Mouse (Mus musculus): ENCODE data around the gene Mfap5. TPM values are rescaled to one million over a fixed set of nuclear protein-coding genes. Genes with fewer than 3 reads are reported as not detected.

Mfap5 gene
- polyA plus RNA-seq, 1 experiment from 2014 or later, result 3.6 TPM

- Histone ChIP-seq H3K9me3 (replicated peaks; ENCODE audit: control insufficient read depth, low read length, poor library complexity, severe bottlenecking) (no peaks in the 10 kb centered on the region), H3K4me3 (ENCODE audit: low read depth, low read length) (no peak overlapping the region), H3K36me3 (ENCODE audit: control insufficient read depth, insufficient read depth, low read length) (no peaks in the 10 kb centered on the region), H3K9ac (ENCODE audit: low read depth, low read length) (no peak overlapping the region), H3K4me1 (ENCODE audit: control insufficient read depth, insufficient read depth, low read length) (no peaks in the 10 kb centered on the region), H3K27ac (ENCODE audit: low read length) (no peak overlapping the region), H3K27me3 (ENCODE audit: control insufficient read depth, insufficient read depth, low read depth, low read length) (no peaks in the 10 kb centered on the region), H3K4me2 (ENCODE audit: low read length) (no peak overlapping the region)
- WGBS, result 82% methylated on average over 8 of the region's 9 CpGs
- no peak for ATAC-seq
Observed at GRCm38 (mm10) chr6:122545289-122545882, 39.7 kb downstream of the Mfap5 start.

- H3K9me3 ChIP-seq (replicated peaks; ENCODE audit: control insufficient read depth, low read length, poor library complexity, severe bottlenecking), result no peaks in the 10 kb centered on the region
- no peak overlapping the region for H3K4me2 ChIP-seq (ENCODE audit: low read length)
- 82% methylated on average over 10 of the region's 10 CpGs for WGBS
- no peak overlapping the region for H3K9ac ChIP-seq (ENCODE audit: low read depth, low read length)
- H3K27me3 ChIP-seq (ENCODE audit: control insufficient read depth, insufficient read depth, low read depth, low read length), result no peaks in the 10 kb centered on the region
- no peak overlapping the region for H3K27ac ChIP-seq (ENCODE audit: low read length)
- H3K36me3 ChIP-seq (ENCODE audit: control insufficient read depth, insufficient read depth, low read length), result no peaks in the 10 kb centered on the region
- H3K4me3 ChIP-seq (ENCODE audit: low read depth, low read length), result no peak overlapping the region
- no peaks in the 10 kb centered on the region for H3K4me1 ChIP-seq (ENCODE audit: control insufficient read depth, insufficient read depth, low read length)
- no peak for ATAC-seq
Observed at GRCm38 (mm10) chr6:122545948-122546347, 40.3 kb downstream of the Mfap5 start.

GRCm38 (mm10) chr6:122553606-122554005 lies 48.0 kb downstream of the Mfap5 start, which contains the start of gene Aicda:
Gene Aicda (plus strand): TSS chr6:122553801.
- no peak for ATAC-seq
- no peaks in the 10 kb centered on the region; the same call in 1 of the 2 replicates for H3K4me1 ChIP-seq (ENCODE audit: control insufficient read depth, insufficient read depth, low read length)
- H3K4me2 ChIP-seq (ENCODE audit: low read length), result no peak within 1 kb of the TSS
- H3K27ac ChIP-seq (ENCODE audit: low read length), result no peak within 1 kb of the TSS
- H3K27me3 ChIP-seq (ENCODE audit: control insufficient read depth, insufficient read depth, low read depth, low read length), result no peaks in the 10 kb centered on the region
- WGBS, result 58% methylated on average over 9 of the region's 9 CpGs
- H3K9ac ChIP-seq (ENCODE audit: low read depth, low read length), result no peak within 1 kb of the TSS
- H3K4me3 ChIP-seq (ENCODE audit: low read depth, low read length), result no peak within 1 kb of the TSS
- no peaks in the 10 kb centered on the region for H3K9me3 ChIP-seq (replicated peaks; ENCODE audit: control insufficient read depth, low read length, poor library complexity, severe bottlenecking)
- no peaks in the 10 kb centered on the region for H3K36me3 ChIP-seq (ENCODE audit: control insufficient read depth, insufficient read depth, low read length)

GRCm38 (mm10) chr6:122554102-122554501 lies 48.5 kb downstream of the Mfap5 start:
- Histone ChIP-seq H3K4me3 (ENCODE audit: low read depth, low read length) (no peak overlapping the region), H3K9me3 (replicated peaks; ENCODE audit: control insufficient read depth, low read length, poor library complexity, severe bottlenecking) (no peaks in the 10 kb centered on the region), H3K36me3 (ENCODE audit: control insufficient read depth, insufficient read depth, low read length) (no peaks in the 10 kb centered on the region), H3K4me2 (ENCODE audit: low read length) (no peak overlapping the region), H3K27ac (ENCODE audit: low read length) (no peak overlapping the region), H3K27me3 (ENCODE audit: control insufficient read depth, insufficient read depth, low read depth, low read length) (no peaks in the 10 kb centered on the region), H3K9ac (ENCODE audit: low read depth, low read length) (no peak overlapping the region), H3K4me1 (ENCODE audit: control insufficient read depth, insufficient read depth, low read length) (no peaks in the 10 kb centered on the region; the same call in 1 of the 2 replicates)
- no peak for ATAC-seq
- WGBS, result 83% methylated on average over 6 of the region's 6 CpGs

- Histone ChIP-seq H3K4me3 (ENCODE audit: low read depth, low read length) (no peak overlapping the region), H3K4me2 (ENCODE audit: low read length) (no peak overlapping the region), H3K36me3 (ENCODE audit: control insufficient read depth, insufficient read depth, low read length) (no peaks in the 10 kb centered on the region), H3K9ac (ENCODE audit: low read depth, low read length) (no peak overlapping the region), H3K27me3 (ENCODE audit: control insufficient read depth, insufficient read depth, low read depth, low read length) (no peaks in the 10 kb centered on the region), H3K27ac (ENCODE audit: low read length) (no peak overlapping the region), H3K4me1 (ENCODE audit: control insufficient read depth, insufficient read depth, low read length) (peaks cover under 1% of the 10 kb centered on the region), H3K9me3 (replicated peaks; ENCODE audit: control insufficient read depth, low read length, poor library complexity, severe bottlenecking) (no peaks in the 10 kb centered on the region)
- ATAC-seq, result no peak
- 47% methylated on average over 7 of the region's 7 CpGs for WGBS
Observed at GRCm38 (mm10) chr6:122555266-122555665, 49.6 kb downstream of the Mfap5 start.

- peak; percentile 19; the same call in 1 of the 2 replicates for ATAC-seq
- Histone ChIP-seq H3K9ac (ENCODE audit: low read depth, low read length) (peak overlapping the region; percentile 49; the same call in 1 of the 2 replicates), H3K4me1 (ENCODE audit: control insufficient read depth, insufficient read depth, low read length) (peaks cover 2% of the 10 kb centered on the region), H3K27me3 (ENCODE audit: control insufficient read depth, insufficient read depth, low read depth, low read length) (no peaks in the 10 kb centered on the region; the same call in 1 of the 2 replicates), H3K4me3 (ENCODE audit: low read depth, low read length) (peak overlapping the region; percentile 33), H3K4me2 (ENCODE audit: low read length) (peak overlapping the region; percentile 48), H3K36me3 (ENCODE audit: control insufficient read depth, insufficient read depth, low read length) (no peaks in the 10 kb centered on the region), H3K27ac (ENCODE audit: low read length) (no peak overlapping the region), H3K9me3 (replicated peaks; ENCODE audit: control insufficient read depth, low read length, poor library complexity, severe bottlenecking) (no peaks in the 10 kb centered on the region)
- WGBS, result 24% methylated on average over 15 of the region's 15 CpGs
Observed at GRCm38 (mm10) chr6:122556959-122557561, 51.4 kb downstream of the Mfap5 start.

GRCm38 (mm10) chr6:122560427-122560826 lies 54.8 kb downstream of the Mfap5 start:
- Histone ChIP-seq H3K4me3 (ENCODE audit: low read depth, low read length) (peak overlapping the region; percentile 16), H3K27me3 (ENCODE audit: control insufficient read depth, insufficient read depth, low read depth, low read length) (peaks cover 3% of the 10 kb centered on the region), H3K4me1 (ENCODE audit: control insufficient read depth, insufficient read depth, low read length) (peaks cover 8% of the 10 kb centered on the region), H3K4me2 (ENCODE audit: low read length) (peak overlapping the region; percentile 31), H3K9ac (ENCODE audit: low read depth, low read length) (peak overlapping the region; percentile 31; the same call in 1 of the 2 replicates), H3K27ac (ENCODE audit: low read length) (no peak overlapping the region), H3K9me3 (replicated peaks; ENCODE audit: control insufficient read depth, low read length, poor library complexity, severe bottlenecking) (no peaks in the 10 kb centered on the region), H3K36me3 (ENCODE audit: control insufficient read depth, insufficient read depth, low read length) (no peaks in the 10 kb centered on the region)
- ATAC-seq, result peak; percentile 29
- WGBS, result 12% methylated on average over 17 of the region's 17 CpGs

GRCm38 (mm10) chr6:122561005-122561404 lies 55.4 kb downstream of the Mfap5 start:
- no peaks in the 10 kb centered on the region for H3K9me3 ChIP-seq (replicated peaks; ENCODE audit: control insufficient read depth, low read length, poor library complexity, severe bottlenecking)
- no peak overlapping the region for H3K9ac ChIP-seq (ENCODE audit: low read depth, low read length)
- H3K4me1 ChIP-seq (ENCODE audit: control insufficient read depth, insufficient read depth, low read length), result peaks cover 8% of the 10 kb centered on the region
- H3K4me3 ChIP-seq (ENCODE audit: low read depth, low read length), result no peak overlapping the region
- peak; percentile 49 for ATAC-seq
- peaks cover 3% of the 10 kb centered on the region for H3K27me3 ChIP-seq (ENCODE audit: control insufficient read depth, insufficient read depth, low read depth, low read length)
- WGBS, result 88% methylated on average over 20 of the region's 20 CpGs
- no peak overlapping the region for H3K4me2 ChIP-seq (ENCODE audit: low read length)
- no peak overlapping the region for H3K27ac ChIP-seq (ENCODE audit: low read length)
- no peaks in the 10 kb centered on the region for H3K36me3 ChIP-seq (ENCODE audit: control insufficient read depth, insufficient read depth, low read length)

- peak overlapping the region; percentile 53; the same call in 1 of the 2 replicates for H3K9ac ChIP-seq (ENCODE audit: low read depth, low read length)
- no peaks in the 10 kb centered on the region for H3K9me3 ChIP-seq (replicated peaks; ENCODE audit: control insufficient read depth, low read length, poor library complexity, severe bottlenecking)
- peaks cover 3% of the 10 kb centered on the region for H3K27me3 ChIP-seq (ENCODE audit: control insufficient read depth, insufficient read depth, low read depth, low read length)
- no peak overlapping the region for H3K27ac ChIP-seq (ENCODE audit: low read length)
- ATAC-seq, result peak; percentile 56
- H3K4me1 ChIP-seq (ENCODE audit: control insufficient read depth, insufficient read depth, low read length), result peaks cover 8% of the 10 kb centered on the region
- H3K4me2 ChIP-seq (ENCODE audit: low read length), result peak overlapping the region; percentile 51
- H3K36me3 ChIP-seq (ENCODE audit: control insufficient read depth, insufficient read depth, low read length), result no peaks in the 10 kb centered on the region
- peak overlapping the region; percentile 25 for H3K4me3 ChIP-seq (ENCODE audit: low read depth, low read length)
- WGBS, result 3% methylated on average over 6 of the region's 6 CpGs
Observed at GRCm38 (mm10) chr6:122562463-122562862, 56.8 kb downstream of the Mfap5 start.

Data from midbrain, embryonic 16.5 days (tissue).